Mouse (Mus musculus): Measurements from ENCODE around the gene Gxylt1. TPM values are rescaled to one million over a fixed set of nuclear protein-coding genes. Genes with fewer than 3 reads are reported as not detected.
A peak's percentile ranks its signal among the peaks of the same experiment; 100 is the strongest.
"Not testable (repeated sequence)": the region's sequence is repeated elsewhere in the genome, so short reads cannot be mapped to it uniquely, and the experiment has no call there.

Gxylt1 gene
- polyA plus RNA-seq, 1 experiment from 2014 or later: 5.8 TPM

DNA sequence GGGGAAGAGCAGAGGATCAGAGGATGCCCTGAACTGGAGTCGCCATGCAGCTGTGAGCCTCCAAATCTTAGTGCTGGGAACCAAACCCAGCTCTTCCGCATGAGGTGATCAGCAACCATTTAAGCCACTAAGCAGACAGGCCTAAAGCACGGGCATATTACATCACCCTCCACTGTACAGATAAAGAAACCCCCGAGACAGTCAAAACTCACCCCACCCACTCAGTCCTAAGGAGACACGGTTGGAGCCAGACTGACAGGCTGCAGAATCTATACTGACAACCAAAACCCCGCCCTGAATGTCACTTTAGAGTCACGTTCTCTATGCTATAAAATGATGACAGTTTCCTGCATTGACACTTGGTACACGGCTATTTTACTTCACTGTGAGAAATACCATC, 21.8 kb downstream of the Gxylt1 start:
- no peaks in the 10 kb centered on the region for H3K27me3 ChIP-seq (ENCODE audit: control insufficient read depth, insufficient read depth, low read length)
- H3K36me3 ChIP-seq (ENCODE audit: control insufficient read depth, insufficient read depth, low read length): peaks cover 11% of the 10 kb centered on the region; the same call in 1 of the 2 replicates
- H3K4me3 ChIP-seq (ENCODE audit: low read depth, low read length): no peak overlapping the region
- H3K9ac ChIP-seq (replicated peaks; ENCODE audit: low read depth, low read length): no peak overlapping the region
- 89% methylated on average over 8 of the region's 8 CpGs for WGBS
- no peak overlapping the region for H3K27ac ChIP-seq (ENCODE audit: low read depth, low read length)
- H3K4me1 ChIP-seq (ENCODE audit: control insufficient read depth, insufficient read depth, low read length): no peaks in the 10 kb centered on the region
- H3K9me3 ChIP-seq (ENCODE audit: control insufficient read depth, low read length): no peaks in the 10 kb centered on the region
- ATAC-seq (ENCODE audit: low read depth): no peak
- no peak overlapping the region for H3K4me2 ChIP-seq (ENCODE audit: low read depth, low read length)

DNA sequence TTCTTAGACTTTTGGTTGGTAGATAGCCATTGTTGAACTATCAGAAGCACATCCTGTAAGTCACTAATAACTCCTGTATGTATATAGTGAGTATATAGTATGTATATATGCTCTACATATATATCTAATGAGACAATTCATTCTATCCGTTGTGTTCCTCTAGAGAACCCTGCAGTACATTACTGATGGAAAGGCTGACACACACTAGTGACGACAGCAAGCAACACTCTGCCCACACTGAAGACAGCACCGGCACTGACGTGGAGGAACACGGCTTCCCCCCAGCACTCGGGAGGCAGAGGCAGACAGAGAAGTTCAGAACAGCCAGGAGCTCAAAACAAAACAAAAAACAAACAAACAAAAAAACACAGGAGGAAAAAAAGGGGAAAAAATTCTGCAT, 22.6 kb downstream of the Gxylt1 start:
- no peaks in the 10 kb centered on the region for H3K4me1 ChIP-seq (ENCODE audit: control insufficient read depth, insufficient read depth, low read length)
- WGBS: 90% methylated on average over 6 of the region's 6 CpGs
- H3K4me3 ChIP-seq (ENCODE audit: low read depth, low read length): no peak overlapping the region
- H3K27me3 ChIP-seq (ENCODE audit: control insufficient read depth, insufficient read depth, low read length): no peaks in the 10 kb centered on the region
- no peak overlapping the region for H3K4me2 ChIP-seq (ENCODE audit: low read depth, low read length)
- no peak overlapping the region for H3K27ac ChIP-seq (ENCODE audit: low read depth, low read length)
- H3K36me3 ChIP-seq (ENCODE audit: control insufficient read depth, insufficient read depth, low read length): peaks cover 6% of the 10 kb centered on the region; the same call in 1 of the 2 replicates
- no peaks in the 10 kb centered on the region for H3K9me3 ChIP-seq (ENCODE audit: control insufficient read depth, low read length)
- ATAC-seq (ENCODE audit: low read depth): no peak
- H3K9ac ChIP-seq (replicated peaks; ENCODE audit: low read depth, low read length): no peak overlapping the region

DNA sequence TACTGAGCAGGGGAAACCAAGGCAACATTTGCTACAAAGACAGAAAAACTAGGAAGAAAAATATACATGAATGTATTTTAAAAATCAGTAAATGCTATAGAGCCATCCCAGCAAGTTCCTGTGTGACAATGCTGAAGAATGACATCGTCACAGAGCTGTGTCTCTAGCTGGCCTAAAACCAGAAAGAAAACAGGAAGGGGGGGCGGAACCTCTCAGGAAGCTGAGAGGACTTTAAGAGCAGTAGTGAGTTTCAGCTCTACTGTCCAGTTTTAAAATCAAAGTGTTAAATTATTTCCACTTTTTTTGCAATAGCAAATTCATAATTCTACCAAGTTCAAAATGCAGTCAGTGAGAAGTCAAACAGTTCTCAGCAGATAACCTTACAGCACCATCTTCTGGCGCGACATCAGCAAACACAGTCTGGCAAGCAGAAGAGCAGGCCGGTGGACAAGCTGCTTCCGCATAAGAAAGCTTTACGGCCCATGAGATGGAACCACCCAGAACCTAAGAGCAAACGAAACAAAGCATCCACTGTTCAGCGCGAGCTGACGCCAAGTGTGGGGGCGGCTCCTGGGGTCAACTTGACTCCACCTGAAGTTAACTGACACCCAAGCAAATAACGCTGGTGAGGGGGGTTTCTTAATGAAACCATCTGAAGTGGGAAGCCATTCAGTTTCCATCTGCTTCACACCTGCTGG, 23.3 kb downstream of the Gxylt1 start:
- 53% methylated on average over 13 of the region's 13 CpGs for WGBS
- ATAC-seq (ENCODE audit: low read depth): no peak

DNA sequence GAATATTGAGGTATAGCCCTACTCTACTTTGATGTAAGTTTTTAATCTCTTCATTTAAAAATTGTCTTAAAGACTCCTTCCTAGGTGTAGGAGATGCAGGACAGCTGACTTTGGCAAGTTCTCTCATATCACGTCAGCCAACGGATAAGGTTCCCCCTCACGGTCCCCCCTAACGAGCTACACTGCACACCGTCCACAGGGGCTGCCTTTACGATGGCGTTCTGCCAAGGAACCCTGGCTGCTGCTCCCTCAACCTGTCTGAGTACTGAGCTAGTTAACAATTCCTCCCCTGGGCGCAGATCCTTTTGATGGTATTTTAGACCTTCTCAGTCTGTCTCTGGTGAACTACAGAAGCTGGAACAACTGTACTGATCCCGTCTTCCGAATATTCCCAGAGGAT, 31.8 kb downstream of the Gxylt1 start:
- H3K4me3 ChIP-seq (ENCODE audit: low read depth, low read length): no peak overlapping the region
- 77% methylated on average over 10 of the region's 10 CpGs for WGBS
- H3K9me3 ChIP-seq (ENCODE audit: control insufficient read depth, low read length): no peaks in the 10 kb centered on the region
- no peaks in the 10 kb centered on the region for H3K27me3 ChIP-seq (ENCODE audit: control insufficient read depth, insufficient read depth, low read length)
- no peak overlapping the region for H3K27ac ChIP-seq (ENCODE audit: low read depth, low read length)
- no peak for ATAC-seq (ENCODE audit: low read depth)
- H3K9ac ChIP-seq (replicated peaks; ENCODE audit: low read depth, low read length): no peak overlapping the region
- H3K4me1 ChIP-seq (ENCODE audit: control insufficient read depth, insufficient read depth, low read length): no peaks in the 10 kb centered on the region
- H3K36me3 ChIP-seq (ENCODE audit: control insufficient read depth, insufficient read depth, low read length): 0 out of 2 replicates have a peak, but pooled peaks cover 3% of the 10 kb centered on the region
- no peak overlapping the region for H3K4me2 ChIP-seq (ENCODE audit: low read depth, low read length)

More for the DNA sequence above, 23.3 kb downstream of the Gxylt1 start:
- Histone ChIP-seq H3K4me2 (ENCODE audit: low read depth, low read length) (no peak overlapping the region), H3K4me3 (ENCODE audit: low read depth, low read length) (no peak overlapping the region), H3K27ac (ENCODE audit: low read depth, low read length) (no peak overlapping the region), H3K9me3 (ENCODE audit: control insufficient read depth, low read length) (no peaks in the 10 kb centered on the region), H3K36me3 (ENCODE audit: control insufficient read depth, insufficient read depth, low read length) (peaks cover 6% of the 10 kb centered on the region; the same call in 1 of the 2 replicates), H3K9ac (replicated peaks; ENCODE audit: low read depth, low read length) (no peak overlapping the region), H3K27me3 (ENCODE audit: control insufficient read depth, insufficient read depth, low read length) (no peaks in the 10 kb centered on the region), H3K4me1 (ENCODE audit: control insufficient read depth, insufficient read depth, low read length) (no peaks in the 10 kb centered on the region)

DNA sequence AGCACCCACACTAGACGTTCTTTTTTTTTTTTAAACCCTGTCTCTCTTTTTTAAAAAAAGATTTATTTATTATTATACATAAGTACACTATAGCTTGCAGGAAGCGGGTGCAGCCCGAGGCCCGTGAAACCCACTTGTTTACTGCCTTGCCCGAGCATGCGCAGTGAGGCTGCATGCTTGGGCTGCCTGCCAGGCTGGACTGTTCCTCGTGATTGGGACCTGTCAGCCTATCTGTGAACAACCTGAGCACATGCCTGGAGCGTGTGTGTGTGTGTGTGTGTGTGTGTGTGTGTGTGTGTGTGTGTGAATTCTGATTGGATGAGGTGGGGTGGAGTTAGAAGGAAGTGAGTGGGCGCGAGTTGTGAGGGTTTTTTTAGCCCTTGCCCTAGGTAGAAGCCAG, 38.5 kb downstream of the Gxylt1 start:
- H3K9me3 ChIP-seq (ENCODE audit: control insufficient read depth, low read length): not testable (repeated sequence)

DNA sequence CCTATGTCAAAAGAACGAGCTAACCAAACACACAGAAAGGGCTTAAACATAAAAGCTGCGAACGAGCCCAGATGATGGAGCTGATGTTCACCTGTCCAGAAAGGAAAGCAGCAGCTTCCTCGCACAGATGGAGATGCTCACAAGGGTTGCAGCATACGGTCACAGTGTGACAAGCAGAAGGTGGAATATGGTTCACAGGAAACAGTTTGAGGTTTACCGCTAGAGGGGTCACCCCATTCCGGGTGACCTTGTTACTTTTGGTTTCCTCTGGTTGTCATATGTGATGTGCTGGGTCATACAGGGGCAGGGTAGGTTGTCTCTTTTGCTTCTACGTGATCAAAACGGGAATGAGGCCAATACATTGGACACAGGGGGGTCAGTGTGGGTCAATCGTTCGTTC, 46.0 kb downstream of the Gxylt1 start:
- Histone ChIP-seq H3K4me3 (ENCODE audit: low read depth, low read length) (no peak overlapping the region), H3K4me2 (ENCODE audit: low read depth, low read length) (no peak overlapping the region), H3K36me3 (ENCODE audit: control insufficient read depth, insufficient read depth, low read length) (no peaks in the 10 kb centered on the region), H3K27me3 (ENCODE audit: control insufficient read depth, insufficient read depth, low read length) (no peaks in the 10 kb centered on the region), H3K4me1 (ENCODE audit: control insufficient read depth, insufficient read depth, low read length) (no peaks in the 10 kb centered on the region; the same call in 1 of the 2 replicates), H3K27ac (ENCODE audit: low read depth, low read length) (no peak overlapping the region), H3K9me3 (ENCODE audit: control insufficient read depth, low read length) (no peaks in the 10 kb centered on the region), H3K9ac (replicated peaks; ENCODE audit: low read depth, low read length) (no peak overlapping the region)
- WGBS: 82% methylated on average over 11 of the region's 11 CpGs
- ATAC-seq (ENCODE audit: low read depth): no peak

More for the DNA sequence above, 38.5 kb downstream of the Gxylt1 start:
- WGBS: 97% methylated on average over 10 of the region's 10 CpGs
- ATAC-seq (ENCODE audit: low read depth); H3K36me3 ChIP-seq (ENCODE audit: control insufficient read depth, insufficient read depth, low read length); H3K9ac ChIP-seq (replicated peaks; ENCODE audit: low read depth, low read length); H3K4me1 ChIP-seq (ENCODE audit: control insufficient read depth, insufficient read depth, low read length); H3K4me2 ChIP-seq (ENCODE audit: low read depth, low read length); H3K27me3 ChIP-seq (ENCODE audit: control insufficient read depth, insufficient read depth, low read length); H3K4me3 ChIP-seq (ENCODE audit: low read depth, low read length); H3K27ac ChIP-seq (ENCODE audit: low read depth, low read length): not testable (repeated sequence)

DNA sequence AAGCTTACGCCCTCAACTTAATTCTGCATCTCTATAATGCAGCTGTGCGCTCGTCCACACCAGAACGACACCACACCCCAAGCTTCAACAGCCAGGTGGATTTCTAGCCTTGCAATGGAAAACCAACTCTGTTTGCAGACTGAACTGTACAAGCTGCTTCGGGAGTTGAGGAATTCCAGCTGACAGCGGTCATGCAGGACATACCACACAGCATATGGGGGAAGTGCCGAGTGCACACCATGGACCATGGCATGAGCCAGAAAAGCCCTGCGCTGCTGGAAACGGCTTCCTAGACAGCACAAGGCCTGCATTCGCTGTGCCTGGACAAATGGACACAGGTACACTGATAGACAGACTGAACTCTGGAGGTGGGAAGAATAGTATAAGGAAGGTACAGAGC, 46.6 kb downstream of the Gxylt1 start:
- no peaks in the 10 kb centered on the region for H3K36me3 ChIP-seq (ENCODE audit: control insufficient read depth, insufficient read depth, low read length)
- H3K27me3 ChIP-seq (ENCODE audit: control insufficient read depth, insufficient read depth, low read length): no peaks in the 10 kb centered on the region
- no peak overlapping the region for H3K4me3 ChIP-seq (ENCODE audit: low read depth, low read length)
- WGBS: 90% methylated on average over 10 of the region's 10 CpGs
- no peak for ATAC-seq (ENCODE audit: low read depth)
- no peak overlapping the region for H3K4me2 ChIP-seq (ENCODE audit: low read depth, low read length)
- H3K9me3 ChIP-seq (ENCODE audit: control insufficient read depth, low read length): no peaks in the 10 kb centered on the region
- H3K4me1 ChIP-seq (ENCODE audit: control insufficient read depth, insufficient read depth, low read length): no peaks in the 10 kb centered on the region; the same call in 1 of the 2 replicates
- no peak overlapping the region for H3K27ac ChIP-seq (ENCODE audit: low read depth, low read length)
- H3K9ac ChIP-seq (replicated peaks; ENCODE audit: low read depth, low read length): no peak overlapping the region

DNA sequence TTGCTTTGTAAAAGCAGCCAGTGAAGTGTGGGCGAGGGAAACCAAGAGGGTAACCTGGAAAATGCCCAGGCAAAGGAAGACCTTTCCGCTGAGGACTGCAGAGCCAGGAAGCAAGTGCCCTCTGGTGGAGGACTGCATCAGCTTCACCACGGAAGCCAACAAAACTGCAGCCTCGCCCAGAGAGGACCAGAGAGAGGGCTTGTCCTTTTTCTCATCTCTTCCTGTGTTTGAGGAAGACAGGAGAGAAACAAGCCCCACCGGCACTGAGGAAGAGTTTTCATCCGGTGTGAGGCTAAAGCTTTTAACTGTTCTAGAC, 47.3 kb downstream of the Gxylt1 start:
- no peaks in the 10 kb centered on the region for H3K36me3 ChIP-seq (ENCODE audit: control insufficient read depth, insufficient read depth, low read length)
- no peaks in the 10 kb centered on the region for H3K27me3 ChIP-seq (ENCODE audit: control insufficient read depth, insufficient read depth, low read length)
- H3K4me3 ChIP-seq (ENCODE audit: low read depth, low read length): no peak overlapping the region
- no peak overlapping the region for H3K4me2 ChIP-seq (ENCODE audit: low read depth, low read length)
- 26% methylated on average over 6 of the region's 6 CpGs for WGBS
- no peaks in the 10 kb centered on the region for H3K9me3 ChIP-seq (ENCODE audit: control insufficient read depth, low read length)
- no peaks in the 10 kb centered on the region; the same call in 1 of the 2 replicates for H3K4me1 ChIP-seq (ENCODE audit: control insufficient read depth, insufficient read depth, low read length)
- no peak overlapping the region for H3K27ac ChIP-seq (ENCODE audit: low read depth, low read length)
- ATAC-seq (ENCODE audit: low read depth): peak; percentile 56; the same call in 1 of the 2 replicates
- no peak overlapping the region for H3K9ac ChIP-seq (replicated peaks; ENCODE audit: low read depth, low read length)

DNA sequence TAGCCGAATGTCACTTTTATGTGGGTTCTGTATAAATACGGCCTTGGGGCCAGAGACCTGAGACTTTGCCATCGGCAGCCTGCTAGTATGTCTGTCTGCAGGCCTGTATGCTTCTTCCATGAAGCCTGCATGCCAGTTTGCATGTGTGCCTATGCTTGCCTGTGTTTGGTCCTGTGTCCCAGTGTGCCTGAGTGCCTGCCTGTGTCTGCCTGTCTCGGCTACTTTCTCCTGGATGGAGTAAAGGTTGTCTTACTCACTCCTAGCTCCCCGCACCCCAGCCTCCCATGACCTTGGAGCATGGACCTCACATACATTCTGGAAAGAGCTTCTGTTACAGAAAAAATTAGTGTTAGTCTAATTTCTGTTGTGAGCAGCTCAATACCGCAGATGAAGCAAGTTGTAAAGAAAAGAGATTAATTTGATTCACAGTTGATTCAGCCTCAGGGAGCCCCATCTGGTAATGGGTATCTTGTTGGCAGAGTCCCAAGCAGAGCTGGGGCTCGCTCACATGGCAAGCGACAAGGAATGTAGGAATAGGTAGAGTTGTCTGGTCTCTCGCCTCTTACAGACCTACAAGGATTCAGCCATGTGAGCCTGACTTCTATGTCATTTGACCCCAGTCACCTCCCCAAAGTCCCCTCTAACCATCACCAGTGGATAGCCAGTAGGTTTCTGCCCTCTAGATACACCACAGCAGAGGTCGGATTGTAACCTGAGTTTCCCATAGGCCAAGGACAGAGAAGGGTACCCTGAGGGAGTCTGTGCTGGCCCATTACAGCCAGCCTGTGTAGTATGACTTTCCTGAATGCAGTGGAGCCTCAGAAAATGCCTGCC, 47.8 kb downstream of the Gxylt1 start:
- Histone ChIP-seq H3K36me3 (ENCODE audit: control insufficient read depth, insufficient read depth, low read length) (no peaks in the 10 kb centered on the region), H3K4me1 (ENCODE audit: control insufficient read depth, insufficient read depth, low read length) (no peaks in the 10 kb centered on the region; the same call in 1 of the 2 replicates), H3K27ac (ENCODE audit: low read depth, low read length) (peak overlapping the region; percentile 34; the same call in 1 of the 2 replicates), H3K4me3 (ENCODE audit: low read depth, low read length) (no peak overlapping the region), H3K9me3 (ENCODE audit: control insufficient read depth, low read length) (no peaks in the 10 kb centered on the region), H3K4me2 (ENCODE audit: low read depth, low read length) (no peak overlapping the region), H3K9ac (replicated peaks; ENCODE audit: low read depth, low read length) (no peak overlapping the region), H3K27me3 (ENCODE audit: control insufficient read depth, insufficient read depth, low read length) (no peaks in the 10 kb centered on the region)
- ATAC-seq (ENCODE audit: low read depth): peak; percentile 46
- 64% methylated on average over 10 of the region's 10 CpGs for WGBS
